Mouse (Mus musculus) stomach, embryonic 14.5 days (tissue): ENCODE measurements at regions not wholly inside any gene's neighbourhood (a gene's known extent, or its start where the extent isn't known, plus 50 kb on each side); places are given as distances from the start of the nearest gene placed in this dataset.

Experiments used
- ATAC-seq: fragments of 200-750 bp; cut with Nextera tagmentation; 2 replicates; pipeline ENCODE4 v1.8.0; 2017; ENCODE audit warnings: low read depth, moderate TSS enrichment; ENCODE audit not compliant: insufficient number of reproducible peaks, insufficient read depth, low FRiP score
- H3K27ac ChIP-seq: fragments of 300-500 bp; sonication (generic); 2 replicates; pipeline ENCODE4 v1.5.1; 2014; ENCODE audit warnings: mild to moderate bottlenecking, low read length, moderate library complexity, mixed read lengths
- H3K27me3 ChIP-seq: fragments of 300-500 bp; sonication (generic); 2 replicates; pipeline ENCODE4 v1.6.1; 2014; ENCODE audit warnings: low read length, control low read depth, mixed read lengths; ENCODE audit not compliant: control insufficient read depth, insufficient read depth
- H3K36me3 ChIP-seq: fragments of 300-500 bp; sonication (generic); 2 replicates; pipeline ENCODE4 v1.6.1; 2014; ENCODE audit warnings: mild to moderate bottlenecking, control low read depth, low read length, moderate library complexity, mixed read lengths; ENCODE audit not compliant: control insufficient read depth, insufficient read depth
- H3K4me1 ChIP-seq: fragments of 300-500 bp; sonication (generic); 2 replicates; pipeline ENCODE4 v1.6.1; 2014; ENCODE audit warnings: low read length, control low read depth, mixed read lengths; ENCODE audit not compliant: control insufficient read depth, insufficient read depth
- H3K4me2 ChIP-seq: fragments of 300-500 bp; sonication (generic); replicated peaks from 2 replicates; pipeline ENCODE4 v1.6.1; 2014; ENCODE audit warnings: low read depth, low read length, control low read depth
- H3K4me3 ChIP-seq: fragments of 300-500 bp; sonication (generic); 2 replicates; pipeline ENCODE4 v1.5.1; 2014; ENCODE audit warnings: low read depth, low read length, control low read depth
- H3K9ac ChIP-seq: fragments of 300-500 bp; sonication (generic); replicated peaks from 2 replicates; pipeline ENCODE4 v1.6.1; 2014; ENCODE audit warnings: low read depth, mild to moderate bottlenecking, control low read depth, low read length, moderate library complexity, mixed read lengths
- H3K9me3 ChIP-seq: fragments of 300-500 bp; sonication (generic); 2 replicates; pipeline ENCODE4 v1.6.1; 2016; ENCODE audit warnings: low read depth, low read length, control low read depth; ENCODE audit not compliant: control insufficient read depth
- whole genome bisulfite sequencing: fragments of 180-500 bp; shearing (Covaris S2); extraction: QIAGEN DNeasy Blood & Tissue Kit; methylation state at CpG from one replicate; pipeline ENCODE4 v1.1.7; 2014; 5-methylcytosine and 5-hydroxymethylcytosine counted together

DNA sequence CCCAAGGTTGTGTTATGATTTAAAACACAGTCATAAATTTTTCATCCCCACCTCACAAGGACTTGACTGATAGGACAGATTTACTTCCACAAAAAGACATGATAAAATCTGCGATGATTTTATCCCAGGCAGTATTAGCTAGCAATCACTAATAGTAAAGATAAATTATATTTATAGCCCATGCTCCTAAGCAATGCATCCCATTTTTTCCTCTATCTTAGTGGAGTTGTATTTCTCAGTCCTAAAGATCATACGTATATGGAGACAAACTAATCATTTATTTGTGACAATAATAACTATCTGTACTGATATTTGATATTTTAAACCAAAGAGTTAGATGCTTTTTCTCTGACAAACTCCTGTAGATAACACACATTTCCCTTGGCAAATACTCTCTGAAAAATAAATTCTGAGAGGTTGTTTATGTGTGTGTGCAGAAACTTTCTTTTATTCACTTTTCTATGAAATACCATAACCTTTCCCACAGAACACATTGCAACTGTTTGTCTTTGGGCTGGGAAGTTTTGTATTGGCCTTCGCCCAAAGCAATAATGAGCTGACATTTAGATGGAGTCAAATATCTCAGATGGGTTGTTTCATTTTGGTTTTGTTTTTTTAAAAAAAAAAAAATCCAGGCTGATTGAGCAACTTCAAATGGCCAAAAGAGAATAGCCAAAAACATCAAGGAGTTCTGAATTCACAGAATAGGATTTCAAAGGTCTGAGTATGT lies 355.5 kb upstream of the Lmcd1 start:
- Histone ChIP-seq H3K9ac (no peak overlapping the region), H3K4me3 (no peak overlapping the region), H3K4me1 (0 out of 2 replicates have a peak, but pooled peaks cover 2% of the 10 kb centered on the region), H3K36me3 (no peaks in the 10 kb centered on the region), H3K4me2 (no peak overlapping the region), H3K27me3 (no peaks in the 10 kb centered on the region), H3K9me3 (no peaks in the 10 kb centered on the region), H3K27ac (peak overlapping the region; percentile 33; the same call in 1 of the 2 replicates)
- 55% methylated on average over 3 of the region's 3 CpGs for WGBS
- no peak for ATAC-seq

- WGBS, result 91% methylated on average over 2 of the region's 2 CpGs
- no peaks in the 10 kb centered on the region for H3K9me3 ChIP-seq
Measured at GRCm38 (mm10) chr6:111932596-111932995, 341.0 kb upstream of the Lmcd1 start.

GRCm38 (mm10) chr6:111954401-111954800 lies 319.2 kb upstream of the Lmcd1 start:
- Histone ChIP-seq H3K27me3 (no peaks in the 10 kb centered on the region), H3K36me3 (no peaks in the 10 kb centered on the region), H3K4me3 (no peak overlapping the region), H3K27ac (no peak overlapping the region), H3K4me2 (no peak overlapping the region), H3K9me3 (no peaks in the 10 kb centered on the region), H3K9ac (no peak overlapping the region), H3K4me1 (no peaks in the 10 kb centered on the region)
- 81% methylated on average over 1 of the region's 1 CpGs for WGBS
- ATAC-seq, result no peak

More at GRCm38 (mm10) chr6:111932596-111932995, 341.0 kb upstream of the Lmcd1 start:
- no peaks in the 10 kb centered on the region for H3K4me1 ChIP-seq
- H3K27me3 ChIP-seq, result no peaks in the 10 kb centered on the region
- H3K27ac ChIP-seq, result no peak overlapping the region
- H3K4me3 ChIP-seq, result no peak overlapping the region
- H3K4me2 ChIP-seq, result no peak overlapping the region
- H3K36me3 ChIP-seq, result no peaks in the 10 kb centered on the region
- no peak overlapping the region for H3K9ac ChIP-seq
- no peak for ATAC-seq

GRCm38 (mm10) chr6:111965766-111966165 lies 307.8 kb upstream of the Lmcd1 start:
- ATAC-seq, result no peak
- Histone ChIP-seq H3K36me3 (no peaks in the 10 kb centered on the region), H3K9me3 (no peaks in the 10 kb centered on the region), H3K4me1 (no peaks in the 10 kb centered on the region), H3K27ac (no peak overlapping the region), H3K4me2 (no peak overlapping the region), H3K27me3 (no peaks in the 10 kb centered on the region), H3K4me3 (no peak overlapping the region), H3K9ac (no peak overlapping the region)
- 78% methylated on average over 3 of the region's 3 CpGs for WGBS

DNA sequence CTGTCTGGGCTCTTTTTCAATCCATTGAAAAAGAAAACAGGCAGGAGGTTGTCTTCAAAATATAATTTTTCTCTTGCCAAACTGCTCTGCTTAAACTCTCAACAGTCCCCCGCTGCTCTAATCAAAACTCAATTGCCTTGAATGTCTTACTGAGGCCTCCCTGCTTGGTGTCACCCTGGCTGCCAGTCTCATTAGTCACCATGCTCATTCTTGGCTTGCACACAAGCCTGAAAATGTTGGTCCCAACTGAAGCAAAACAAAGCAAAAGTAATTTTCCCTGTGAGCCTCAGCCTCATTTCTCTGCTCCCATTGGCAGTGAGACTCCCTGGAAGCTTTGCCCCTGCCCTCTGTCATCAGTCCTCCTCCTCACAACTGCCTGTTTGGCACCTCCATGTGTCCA lies 288.1 kb upstream of the Lmcd1 start:
- WGBS, result 41% methylated on average over 1 of the region's 1 CpGs
- H3K4me2 ChIP-seq, result no peak overlapping the region

GRCm38 (mm10) chr6:111995823-111996222 lies 277.7 kb upstream of the Lmcd1 start:
- Histone ChIP-seq H3K4me1 (no peaks in the 10 kb centered on the region), H3K4me2 (no peak overlapping the region), H3K36me3 (no peaks in the 10 kb centered on the region), H3K9ac (no peak overlapping the region), H3K4me3 (no peak overlapping the region), H3K27me3 (no peaks in the 10 kb centered on the region), H3K9me3 (no peaks in the 10 kb centered on the region), H3K27ac (no peak overlapping the region)
- ATAC-seq, result no peak
- 61% methylated on average over 3 of the region's 3 CpGs for WGBS

More for the DNA sequence above, 288.1 kb upstream of the Lmcd1 start:
- no peaks in the 10 kb centered on the region for H3K9me3 ChIP-seq
- H3K4me1 ChIP-seq, result no peaks in the 10 kb centered on the region
- no peaks in the 10 kb centered on the region for H3K27me3 ChIP-seq
- no peaks in the 10 kb centered on the region for H3K36me3 ChIP-seq
- no peak overlapping the region for H3K9ac ChIP-seq
- H3K4me3 ChIP-seq, result no peak overlapping the region
- ATAC-seq, result no peak
- H3K27ac ChIP-seq, result no peak overlapping the region

DNA sequence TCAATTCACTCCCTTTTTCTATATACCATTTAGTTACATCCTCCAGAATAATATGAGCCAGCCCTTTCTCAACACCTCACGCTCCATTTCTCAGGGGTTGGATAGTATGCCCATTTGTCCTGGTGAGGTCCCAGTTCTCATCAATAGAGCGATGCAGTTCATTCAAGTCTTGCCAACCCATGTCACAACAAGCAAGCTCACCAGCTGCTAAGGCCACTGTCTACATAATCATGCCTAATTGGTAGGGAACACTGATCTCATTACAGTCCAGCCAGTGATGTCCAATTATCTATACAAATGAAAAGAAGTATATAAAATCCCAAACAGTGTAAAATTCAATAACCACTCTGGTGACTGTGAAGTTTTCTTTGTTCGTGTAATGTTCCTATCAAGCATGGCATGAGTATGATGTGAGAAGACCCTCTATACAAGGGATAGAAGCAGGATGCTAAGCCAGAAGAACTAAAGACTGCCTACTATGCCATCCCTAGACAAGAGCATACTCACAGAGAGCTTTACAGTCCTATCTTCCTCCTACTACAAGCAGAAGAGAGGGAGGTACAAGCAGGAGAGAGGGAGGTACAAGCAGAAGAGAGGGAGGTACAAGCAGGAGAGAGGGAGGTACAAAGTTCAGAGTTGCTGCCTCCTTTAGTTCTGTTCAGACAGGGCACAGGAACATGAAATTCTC lies 269.6 kb upstream of the Lmcd1 start:
- ATAC-seq, result no peak
- no peaks in the 10 kb centered on the region for H3K27me3 ChIP-seq
- no peaks in the 10 kb centered on the region for H3K9me3 ChIP-seq
- 85% methylated on average over 3 of the region's 3 CpGs for WGBS
- H3K4me2 ChIP-seq, result no peak overlapping the region
- H3K36me3 ChIP-seq, result no peaks in the 10 kb centered on the region
- H3K9ac ChIP-seq, result no peak overlapping the region
- no peaks in the 10 kb centered on the region for H3K4me1 ChIP-seq
- no peak overlapping the region for H3K27ac ChIP-seq
- H3K4me3 ChIP-seq, result no peak overlapping the region

GRCm38 (mm10) chr6:112026261-112027205 lies 247.0 kb upstream of the Lmcd1 start:
- no peak overlapping the region for H3K4me3 ChIP-seq
- ATAC-seq, result no peak
- no peaks in the 10 kb centered on the region for H3K4me1 ChIP-seq
- 61% methylated on average over 1 of the region's 1 CpGs for WGBS
- no peaks in the 10 kb centered on the region for H3K36me3 ChIP-seq
- no peak overlapping the region for H3K27ac ChIP-seq
- no peaks in the 10 kb centered on the region for H3K27me3 ChIP-seq
- H3K4me2 ChIP-seq, result no peak overlapping the region
- H3K9me3 ChIP-seq, result no peaks in the 10 kb centered on the region
- H3K9ac ChIP-seq, result no peak overlapping the region
